In genomic region chr16:78101415-78102326, GRCm38 (mm10) we compare ENCODE assay signal across 9 mouse cellular contexts.
DNase-seq lines count a peak whose midpoint lies in the region; ATAC-seq lines count a peak whose summit lies in the region.
"Had no signal": no experiment of that assay in that cellular context is flagged by ENCODE, and none has a peak within 500 bp of the region (broad histone marks: within the 10 kb centered on the region; RNA-seq: fewer than 3 reads in every experiment).

No protein-coding gene starts in this region.

- H3K9ac ChIP-seq in forebrain, embryonic 16.5 days (replicated peaks; ENCODE audit: low read depth, low read length) = no peak overlapping the region
- no peak overlapping the region for H3K9ac ChIP-seq in intestine, embryonic 14.5 days (ENCODE audit: low read length)
- H3K9ac ChIP-seq in neural tube, embryonic 14.5 days (replicated peaks; ENCODE audit: low read depth, low read length) = no peak overlapping the region

- peaks cover 18% of the 10 kb centered on the region for H3K4me1 ChIP-seq in forebrain, embryonic 16.5 days (replicated peaks; ENCODE audit: control insufficient read depth, insufficient read depth, low read length)
- H3K4me1 ChIP-seq in intestine, embryonic 14.5 days (replicated peaks; ENCODE audit: control insufficient read depth, insufficient read depth, low read length) = peaks cover 11% of the 10 kb centered on the region; the same call in 1 of the 2 replicates
- H3K4me1 ChIP-seq in neural tube, embryonic 14.5 days (ENCODE audit: control insufficient read depth, insufficient read depth, low read length) = no peaks in the 10 kb centered on the region

- DNase-seq in kidney, postnatal 4 days = peak; percentile 3 to 13
- DNase-seq in kidney, postnatal 36 days = no peak
- DNase-seq in intestine, embryonic 14.5 days (ENCODE audit: low spot score) = peak; percentile 60
- DNase-seq in frontal cortex, postnatal 10 days (ENCODE audit: low spot score in 2 of 2) = no peak
- no peak for DNase-seq in left cerebral cortex, postnatal 36 days (ENCODE audit: low spot score in 2 of 2)
- no peak for DNase-seq in right cerebral cortex, postnatal 10 days (ENCODE audit: low spot score in 2 of 2)

- H3K27ac ChIP-seq in forebrain, embryonic 16.5 days (ENCODE audit: low read length) = peak overlapping the region; percentile 64
- H3K27ac ChIP-seq in intestine, embryonic 14.5 days (ENCODE audit: low read depth) = 0 out of 2 replicates have a peak overlapping the region, but pooled peaks have one; percentile 38
- no peak overlapping the region for H3K27ac ChIP-seq in neural tube, embryonic 14.5 days (ENCODE audit: low read depth, low read length)
- H3K27ac ChIP-seq: macrophage had no signal

- ATAC-seq in forebrain, embryonic 16.5 days = peak; percentile 81
- peak; percentile 58; the same call in 1 of the 2 replicates for ATAC-seq in intestine, embryonic 14.5 days (replicated peaks; ENCODE audit: low FRiP score, low TSS enrichment, low read depth)
- ATAC-seq in neural tube, embryonic 14.5 days (ENCODE audit: low read depth) = peak; percentile 91

- H3K4me2 ChIP-seq in forebrain, embryonic 16.5 days (ENCODE audit: low read length) = peak overlapping the region; percentile 35
- H3K4me2 ChIP-seq in intestine, embryonic 14.5 days (ENCODE audit: low read length) = peak overlapping the region; percentile 35
- H3K4me2 ChIP-seq in neural tube, embryonic 14.5 days (ENCODE audit: low read depth, low read length) = no peak overlapping the region

- H3K9me3 ChIP-seq in forebrain, embryonic 16.5 days (ENCODE audit: control insufficient read depth, low read length) = no peaks in the 10 kb centered on the region
- H3K9me3 ChIP-seq in intestine, embryonic 14.5 days (ENCODE audit: control insufficient read depth, low read length) = no peaks in the 10 kb centered on the region
- H3K9me3 ChIP-seq in neural tube, embryonic 14.5 days (ENCODE audit: control insufficient read depth, low read length) = no peaks in the 10 kb centered on the region

- no peaks in the 10 kb centered on the region for H3K27me3 ChIP-seq in forebrain, embryonic 16.5 days (replicated peaks; ENCODE audit: control insufficient read depth, insufficient read depth, low read length)
- no peaks in the 10 kb centered on the region for H3K27me3 ChIP-seq in intestine, embryonic 14.5 days (replicated peaks; ENCODE audit: control insufficient read depth, insufficient read depth, low read length)
- H3K27me3 ChIP-seq in neural tube, embryonic 14.5 days (ENCODE audit: control insufficient read depth, insufficient read depth, low read length) = no peaks in the 10 kb centered on the region

- 5% methylated on average over 14 of the region's 14 CpGs for WGBS in forebrain, embryonic 16.5 days
- WGBS in intestine, embryonic 14.5 days = 22% methylated on average over 14 of the region's 14 CpGs
- 7% methylated on average over 14 of the region's 14 CpGs for WGBS in neural tube, embryonic 14.5 days

- no peak overlapping the region for H3K4me3 ChIP-seq in forebrain, embryonic 16.5 days (replicated peaks; ENCODE audit: low read length)
- no peak overlapping the region for H3K4me3 ChIP-seq in intestine, embryonic 14.5 days (ENCODE audit: low read depth, low read length)
- no peak overlapping the region for H3K4me3 ChIP-seq in neural tube, embryonic 14.5 days (ENCODE audit: low read depth, low read length)

- no peaks in the 10 kb centered on the region for H3K36me3 ChIP-seq in forebrain, embryonic 16.5 days (ENCODE audit: control insufficient read depth, insufficient read depth)
- no peaks in the 10 kb centered on the region for H3K36me3 ChIP-seq in intestine, embryonic 14.5 days (ENCODE audit: control insufficient read depth, insufficient read depth, low read length)
- no peaks in the 10 kb centered on the region for H3K36me3 ChIP-seq in neural tube, embryonic 14.5 days (ENCODE audit: control insufficient read depth, insufficient read depth, low read length)

- intact Hi-C loops in left cerebral cortex, postnatal 36 days (cut with DNase I) = no loop called here

Comparison
In these comparisons a context has a peak if more than half of its experiments do, and no peak if none do; other contexts are left out.
1. DNase-seq: peak in kidney, postnatal 4 days (2 of 2) and intestine, embryonic 14.5 days (single experiment); none in kidney, postnatal 36 days (0 of 2), frontal cortex, postnatal 10 days (0 of 2), left cerebral cortex, postnatal 36 days (0 of 2) and right cerebral cortex, postnatal 10 days (0 of 2).
2. Peak in every context shown above with its lines, with median percentiles within 50 percentile points of each other: ATAC-seq.